Mouse (Mus musculus) stomach, postnatal 0 days (tissue): Measurements from ENCODE around the gene Cfap57. TPM values are rescaled to one million over a fixed set of nuclear protein-coding genes. Genes with fewer than 3 reads are reported as not detected.

ENCODE experiments used
- ATAC-seq: fragments of 200-750 bp; cut with Nextera tagmentation; 2 replicates; pipeline ENCODE4 v1.8.0; 2017; ENCODE audit not compliant: low FRiP score, low TSS enrichment
- DNase-seq: peaks from one replicate; pipeline ENCODE4 v3.0.0-alpha.2; 2016; ENCODE audit warnings: low spot score
- H3K27ac ChIP-seq: fragments of 300-500 bp; sonication (generic); replicated peaks from 2 replicates; pipeline ENCODE4 v1.5.1; 2014; ENCODE audit warnings: mild to moderate bottlenecking, control low read depth
- H3K27me3 ChIP-seq: fragments of 300-500 bp; sonication (generic); 2 replicates; pipeline ENCODE4 v1.6.1; 2014; ENCODE audit warnings: low read length; ENCODE audit not compliant: control insufficient read depth, insufficient read depth
- H3K36me3 ChIP-seq: fragments of 300-500 bp; sonication (generic); 2 replicates; pipeline ENCODE4 v1.6.1; 2014; ENCODE audit warnings: low read length, mixed read lengths; ENCODE audit not compliant: control insufficient read depth, insufficient read depth
- H3K4me1 ChIP-seq: fragments of 300-500 bp; sonication (generic); replicated peaks from 2 replicates; pipeline ENCODE4 v1.6.1; 2014; ENCODE audit warnings: antibody characterized with exemption; ENCODE audit not compliant: control insufficient read depth, insufficient read depth
- H3K4me2 ChIP-seq: fragments of 300-500 bp; sonication (generic); replicated peaks from 2 replicates; pipeline ENCODE4 v1.6.1; 2014; ENCODE audit warnings: low read depth, mild to moderate bottlenecking, control low read depth, moderate library complexity
- H3K4me3 ChIP-seq: fragments of 300-500 bp; sonication (generic); 2 replicates; pipeline ENCODE4 v1.5.1; 2014; ENCODE audit warnings: low read depth, low read length, control low read depth
- H3K9ac ChIP-seq: fragments of 300-500 bp; sonication (generic); 2 replicates; pipeline ENCODE4 v1.6.1; 2014; ENCODE audit warnings: mild to moderate bottlenecking, low read length, control low read depth, mixed read lengths
- H3K9me3 ChIP-seq: fragments of 300-500 bp; sonication (generic); 2 replicates; pipeline ENCODE4 v1.6.1; 2016; ENCODE audit warnings: low read length; ENCODE audit not compliant: control insufficient read depth
- CTCF ChIP-seq: IDR thresholded peaks from 2 replicates; pipeline ENCODE4 v1.5.1; 2016; ENCODE audit warnings: antibody characterized with exemption, low read depth, mild to moderate bottlenecking, moderate library complexity
- EP300 ChIP-seq: optimal IDR thresholded peaks from 2 replicates; pipeline ENCODE3; 2016; ENCODE audit warnings: antibody characterized with exemption
- WGBS: fragments of 180-500 bp; shearing (Covaris S2); extraction: QIAGEN DNeasy Blood & Tissue Kit; methylation state at CpG from one replicate; pipeline ENCODE4 v1.1.7; 2014; 5-methylcytosine and 5-hydroxymethylcytosine counted together
- polyA plus RNA-seq: library from polyadenylated mRNA; unstranded; fragments of >200 nt; fragmentation: Nextera tagmentation; extraction: Ambion mirVana; gene quantifications from 2 replicates; pipeline ENCODE4 v1.2.1, GENCODE M21; 2015

Gene Cfap57
- polyA plus RNA-seq, 1 experiment from 2014 or later, result 1.3 TPM

- DNase-seq (no peak), ATAC-seq (no peak)
- TF ChIP-seq EP300, result no peak
- no peak for TF ChIP-seq CTCF
- H3K4me3 ChIP-seq, result no peak overlapping the region
- no peaks in the 10 kb centered on the region for H3K27me3 ChIP-seq
- no peaks in the 10 kb centered on the region for H3K9me3 ChIP-seq
- H3K4me2 ChIP-seq, result no peak overlapping the region
- no peaks in the 10 kb centered on the region for H3K36me3 ChIP-seq
- 53% methylated on average over 3 of the region's 4 CpGs for WGBS
- H3K4me1 ChIP-seq, result no peaks in the 10 kb centered on the region
- no peak overlapping the region for H3K27ac ChIP-seq
- no peak overlapping the region for H3K9ac ChIP-seq
Observed at GRCm38 (mm10) chr4:118533156-118533555, 87.4 kb downstream of the Cfap57 start.

GRCm38 (mm10) chr4:118532663-118533062 lies 87.9 kb downstream of the Cfap57 start:
- ATAC-seq, result no peak
- Histone ChIP-seq H3K27ac (no peak overlapping the region), H3K9ac (no peak overlapping the region), H3K4me2 (no peak overlapping the region), H3K4me1 (no peaks in the 10 kb centered on the region), H3K9me3 (no peaks in the 10 kb centered on the region), H3K4me3 (no peak overlapping the region), H3K36me3 (no peaks in the 10 kb centered on the region), H3K27me3 (no peaks in the 10 kb centered on the region)
- no peak for TF ChIP-seq EP300
- WGBS, result 72% methylated on average over 5 of the region's 5 CpGs
- DNase-seq, result no peak

GRCm38 (mm10) chr4:118527720-118528119 lies 92.9 kb downstream of the Cfap57 start:
- Histone ChIP-seq H3K9me3 (no peaks in the 10 kb centered on the region), H3K4me1 (no peaks in the 10 kb centered on the region), H3K36me3 (no peaks in the 10 kb centered on the region), H3K27me3 (no peaks in the 10 kb centered on the region), H3K9ac (peak overlapping the region; percentile 35; the same call in 1 of the 2 replicates), H3K4me3 (peak overlapping the region; percentile 31), H3K4me2 (peak overlapping the region; percentile 50), H3K27ac (peak overlapping the region; percentile 85)
- no peak for TF ChIP-seq EP300
- no peak for TF ChIP-seq CTCF
- DNase-seq, result no peak
- WGBS, result 78% methylated on average over 6 of the region's 6 CpGs
- peak; percentile 30; the same call in 1 of the 2 replicates for ATAC-seq

DNA sequence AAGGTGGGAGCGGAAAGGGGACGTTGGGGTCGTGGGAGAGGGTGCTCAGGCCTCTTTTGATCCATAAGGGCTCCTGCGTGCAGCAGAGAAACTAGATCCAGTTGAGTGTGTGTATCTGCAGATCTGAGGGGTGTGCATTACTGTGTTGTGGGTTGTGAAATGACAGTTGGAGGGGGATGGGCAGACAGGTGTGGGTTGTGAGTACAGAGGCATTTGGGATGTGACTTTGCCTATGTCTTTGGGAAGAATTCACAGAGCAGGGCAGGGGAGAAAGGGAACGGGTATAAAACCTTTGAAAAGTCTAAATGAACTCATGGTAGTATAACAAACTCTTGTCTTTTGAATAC lies 93.3 kb downstream of the Cfap57 start:
- peak overlapping the region; percentile 31 for H3K4me3 ChIP-seq
- DNase-seq, result no peak
- H3K9ac ChIP-seq, result peak overlapping the region; percentile 35
- 29% methylated on average over 5 of the region's 5 CpGs for WGBS
- H3K9me3 ChIP-seq, result no peaks in the 10 kb centered on the region
- no peaks in the 10 kb centered on the region for H3K36me3 ChIP-seq
- H3K27ac ChIP-seq, result peak overlapping the region; percentile 85
- no peaks in the 10 kb centered on the region for H3K4me1 ChIP-seq
- TF ChIP-seq EP300 (no peak), CTCF (no peak)
- ATAC-seq, result peak; percentile 47
- peak overlapping the region; percentile 50 for H3K4me2 ChIP-seq
- no peaks in the 10 kb centered on the region for H3K27me3 ChIP-seq

DNA sequence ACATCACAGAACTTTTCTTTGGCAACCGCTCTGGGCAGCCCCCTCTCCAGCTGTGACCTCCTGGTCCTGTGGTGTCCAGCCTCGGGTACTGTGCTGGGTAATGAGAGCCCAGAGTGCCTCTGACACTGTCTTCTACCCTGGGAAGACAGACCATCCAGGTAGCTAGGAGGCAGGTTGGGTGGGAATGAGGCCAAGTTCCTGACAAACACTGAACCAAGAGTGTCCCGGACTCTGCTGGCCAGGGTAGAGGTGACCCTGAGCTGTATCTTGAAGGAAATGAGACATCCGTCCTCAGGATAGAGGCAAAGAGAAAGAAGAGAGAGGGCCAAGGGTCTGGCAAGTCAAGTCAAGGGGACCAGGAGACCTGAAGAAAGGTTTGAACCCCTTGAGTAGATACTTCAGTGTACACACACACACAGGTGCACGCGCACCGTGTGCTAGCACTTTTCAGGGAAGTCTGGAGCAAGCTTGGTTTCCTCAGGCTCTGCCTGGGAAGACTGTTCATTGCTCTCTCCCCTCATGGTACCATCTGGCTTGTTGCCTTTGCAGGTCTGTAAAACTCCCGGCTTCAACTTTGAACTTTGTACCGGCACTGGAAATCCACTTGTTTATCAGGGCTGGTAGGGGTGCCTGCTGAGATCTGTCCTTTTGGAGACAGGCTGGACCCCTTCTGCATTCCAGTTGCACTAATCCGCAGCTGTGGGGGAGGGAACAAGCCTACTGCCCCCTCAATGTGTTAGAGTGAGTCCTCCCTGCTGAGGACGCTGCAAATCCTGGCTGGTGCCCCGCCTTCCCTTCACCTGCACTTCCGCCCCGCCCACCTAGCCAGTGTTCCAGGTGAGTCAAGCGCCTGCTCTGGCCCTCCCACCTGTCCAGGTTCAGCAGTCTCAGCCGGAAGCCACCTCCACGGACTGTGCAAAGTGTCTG lies 93.9 kb downstream of the Cfap57 start, which contains the start of gene 2610528J11Rik:
TSS of gene 2610528J11Rik (plus strand) at position 592 of the 927 bp plus-strand sequence.
- Histone ChIP-seq H3K4me2 (peak within 1 kb of the TSS; percentile 50), H3K27me3 (no peaks in the 10 kb centered on the region), H3K4me1 (no peaks in the 10 kb centered on the region), H3K4me3 (peak within 1 kb of the TSS; percentile 31), H3K36me3 (no peaks in the 10 kb centered on the region), H3K27ac (peak within 1 kb of the TSS; percentile 85), H3K9ac (peak within 1 kb of the TSS; percentile 35), H3K9me3 (no peaks in the 10 kb centered on the region)
- 31% methylated on average over 17 of the region's 17 CpGs for WGBS
- peak; percentile 94 for DNase-seq
- peak; percentile 94 for ATAC-seq
- TF ChIP-seq CTCF (no peak), EP300 (no peak)

GRCm38 (mm10) chr4:118525779-118526178 lies 94.8 kb downstream of the Cfap57 start:
- 62% methylated on average over 3 of the region's 3 CpGs for WGBS
- peak overlapping the region; percentile 85 for H3K27ac ChIP-seq
- no peak for TF ChIP-seq CTCF
- no peak for TF ChIP-seq EP300

More at GRCm38 (mm10) chr4:118525779-118526178, 94.8 kb downstream of the Cfap57 start:
- ATAC-seq (no peak), DNase-seq (no peak)
- Histone ChIP-seq H3K9me3 (no peaks in the 10 kb centered on the region), H3K4me1 (no peaks in the 10 kb centered on the region), H3K9ac (no peak overlapping the region), H3K27me3 (no peaks in the 10 kb centered on the region), H3K36me3 (no peaks in the 10 kb centered on the region), H3K4me2 (no peak overlapping the region), H3K4me3 (no peak overlapping the region)
